Mouse (Mus musculus) gastrocnemius, postnatal 36 days (tissue): Measurements from ENCODE around the gene Plekhj1. TPM values are rescaled to one million over a fixed set of nuclear protein-coding genes. Genes with fewer than 3 reads are reported as not detected.

Experiments used
- DNase-seq, 2 experiments: peaks; one replicate each; pipeline ENCODE4 v3.0.0; 2022
- intact Hi-C: fragments of 180-260 bp; cut with DNase I; formaldehyde crosslinking; loops from one replicate; pipeline ENCODE4 v1.15.1; 2025
- microRNA-seq, 2 experiments: library from miRNA; unstranded; fragments of <30 nt; microRNA quantifications; one replicate each; pipeline ENCODE4 v1.2.0; 2021
- total RNA-seq, 2 experiments: library from RNA; stranded (reverse); gene quantifications; 2 replicates each; pipeline ENCODE4 v1.2.3; 2021

Plekhj1 gene
- total RNA-seq, 2 experiments from 2014 or later, result 21.6 to 22.5 TPM

- intact Hi-C loops, result no loop called here
- no peak for DNase-seq
Observed at GRCm38 (mm10) chr10:80756509-80756908, 41.9 kb downstream of the Plekhj1 start.

- DNase-seq, result no peak
- intact Hi-C loops, result no loop called here
Observed at GRCm38 (mm10) chr10:80756099-80756498, 42.3 kb downstream of the Plekhj1 start.

GRCm38 (mm10) chr10:80755291-80756015 is 43.0 kb downstream of the Plekhj1 start:
- DNase-seq, result no peak
- intact Hi-C loops, result no loop called here

- DNase-seq, result peak; percentile 95 to 98
- intact Hi-C loops, result no loop called here
Observed at GRCm38 (mm10) chr10:80754594-80755290, 43.7 kb downstream of the Plekhj1 start, which contains the start of gene Dot1l. Dot1l (plus strand) TSS chr10:80755206.

GRCm38 (mm10) chr10:80752079-80752625 is 46.3 kb downstream of the Plekhj1 start:
- DNase-seq, result peak; percentile 63 to 68
- intact Hi-C loops, result no loop called here

- intact Hi-C loops, result no loop called here
- DNase-seq, result peak; percentile 48 to 56
Observed at GRCm38 (mm10) chr10:80751188-80751832, 47.1 kb downstream of the Plekhj1 start.

GRCm38 (mm10) chr10:80748609-80749008 is 49.8 kb downstream of the Plekhj1 start:
- peak in 1 of 2 experiments; percentile 42 for DNase-seq
- intact Hi-C loops, result loop anchor here (2.0 to 5.0 kb wide), 4 partner anchors 34 to 244 kb away; no protein-coding TSS in a partner anchor

- intact Hi-C loops, result loop anchor here (5.0 kb wide), 3 partner anchors 35 to 245 kb away; no protein-coding TSS in a partner anchor
- DNase-seq, result peak; percentile 58 to 68
Observed at GRCm38 (mm10) chr10:80747410-80747809, 51.0 kb downstream of the Plekhj1 start.

Small RNAs within 50 kb of the gene (microRNA-seq; reads per million reads assigned to microRNA genes)
- 1.4 to 1.5 reads per million in 2 experiments for gene Mir1982

Other genes starting within 250 kb of the Plekhj1 start
- 1 to 10 TPM; 8.8 to 9.7 TPM for gene Rexo1, start 237.1 kb downstream of the Plekhj1 start, total RNA-seq
- gene Klf16, start 221.3 kb downstream of the Plekhj1 start, total RNA-seq, result 1 to 10 TPM; 1.5 TPM
- 10 to 100 TPM; 52.5 to 62.7 TPM for gene Abhd17a, start 208.3 kb downstream of the Plekhj1 start, total RNA-seq
- gene Scamp4, start 195.8 kb downstream of the Plekhj1 start, total RNA-seq, result 10 to 100 TPM; 14.5 to 14.8 TPM
- under 1 TPM; 0.52 to 0.99 TPM for gene Adat3, start 195.7 kb downstream of the Plekhj1 start, total RNA-seq
- gene Gm49322, start 192.6 kb downstream of the Plekhj1 start, total RNA-seq, result under 1 TPM; 0.25 to 0.26 TPM
- 10 to 100 TPM; 84.0 to 90.0 TPM for gene Csnk1g2, start 175.8 kb downstream of the Plekhj1 start, total RNA-seq
- 10 to 100 TPM; 32.1 to 33.5 TPM for gene Btbd2, start 141.6 kb downstream of the Plekhj1 start, total RNA-seq
- gene Mknk2, start 120.5 kb downstream of the Plekhj1 start, total RNA-seq, result 100 to 1,000 TPM; 216 to 227 TPM
- 1 to 10 TPM; 3.4 to 3.6 TPM for gene Mob3a, start 96.6 kb downstream of the Plekhj1 start, total RNA-seq
- 1 to 10 TPM; 1.2 to 2.7 TPM for gene Izumo4, start 96.4 kb downstream of the Plekhj1 start, total RNA-seq
- gene Ap3d1, start 56.4 kb downstream of the Plekhj1 start, total RNA-seq, result 10 to 100 TPM; 23.8 to 25.6 TPM
- gene Dot1l, start 43.4 kb downstream of the Plekhj1 start, total RNA-seq, result 10 to 100 TPM; 19.2 to 24.8 TPM
- gene Sf3a2, start 428 bp downstream of the Plekhj1 start, total RNA-seq, result 10 to 100 TPM; 23.1 to 29.4 TPM
- gene Amh, start 6.6 kb upstream of the Plekhj1 start, total RNA-seq, result under 1 TPM; 0.25 to 0.41 TPM
- 100 to 1,000 TPM; 387 to 405 TPM for gene Jsrp1, start 14.9 kb upstream of the Plekhj1 start, total RNA-seq
- gene Oaz1, start 28.0 kb upstream of the Plekhj1 start, total RNA-seq, result 100 to 1,000 TPM; 611 to 682 TPM
- gene Lingo3, start 45.4 kb upstream of the Plekhj1 start, total RNA-seq, result 10 to 100 TPM in 1 of 2 experiments, 1 to 10 TPM in 1; 8.4 to 10.3 TPM
- gene Lsm7, start 56.6 kb upstream of the Plekhj1 start, total RNA-seq, result 10 to 100 TPM; 13.7 to 18.8 TPM
- gene Sppl2b, start 56.6 kb upstream of the Plekhj1 start, total RNA-seq, result 10 to 100 TPM; 13.6 to 17.6 TPM
- gene Tmprss9, start 73.2 kb upstream of the Plekhj1 start, total RNA-seq, result not detected
- gene Timm13, start 102.3 kb upstream of the Plekhj1 start, total RNA-seq, result 100 to 1,000 TPM; 106 to 120 TPM
- 1 to 10 TPM; 2.6 to 3.1 TPM for gene Lmnb2, start 119.6 kb upstream of the Plekhj1 start, total RNA-seq
- gene Gadd45b, start 131.4 kb upstream of the Plekhj1 start, total RNA-seq, result 10 to 100 TPM; 26.7 to 31.7 TPM
- under 1 TPM; 0.57 to 0.64 TPM for gene Gng7, start 216.3 kb upstream of the Plekhj1 start, total RNA-seq
- under 1 TPM in 1 of 2 experiments, not detected in 1; 0.08 TPM for gene Diras1, start 227.0 kb upstream of the Plekhj1 start, total RNA-seq
- gene Slc39a3, start 238.8 kb upstream of the Plekhj1 start, total RNA-seq, result 10 to 100 TPM; 11.7 to 12.0 TPM